Mouse (Mus musculus) fibroblast of lung, adult 2 months (primary cell): ENCODE measurements around the gene AU022252.

Source experiments
- DNase-seq: peaks from one replicate; pipeline ENCODE4 v3.0.0-alpha.2; 2011; ENCODE audit warnings: low read depth

The AU022252 gene

GRCm38 (mm10) chr4:119244468-119245240 is 12.1 kb upstream of the AU022252 start:
- DNase-seq = no peak

GRCm38 (mm10) chr4:119242571-119242970 is 10.1 kb upstream of the AU022252 start:
- no peak for DNase-seq

- DNase-seq = no peak
Measured at GRCm38 (mm10) chr4:119241664-119242063, 9.2 kb upstream of the AU022252 start.

DNA sequence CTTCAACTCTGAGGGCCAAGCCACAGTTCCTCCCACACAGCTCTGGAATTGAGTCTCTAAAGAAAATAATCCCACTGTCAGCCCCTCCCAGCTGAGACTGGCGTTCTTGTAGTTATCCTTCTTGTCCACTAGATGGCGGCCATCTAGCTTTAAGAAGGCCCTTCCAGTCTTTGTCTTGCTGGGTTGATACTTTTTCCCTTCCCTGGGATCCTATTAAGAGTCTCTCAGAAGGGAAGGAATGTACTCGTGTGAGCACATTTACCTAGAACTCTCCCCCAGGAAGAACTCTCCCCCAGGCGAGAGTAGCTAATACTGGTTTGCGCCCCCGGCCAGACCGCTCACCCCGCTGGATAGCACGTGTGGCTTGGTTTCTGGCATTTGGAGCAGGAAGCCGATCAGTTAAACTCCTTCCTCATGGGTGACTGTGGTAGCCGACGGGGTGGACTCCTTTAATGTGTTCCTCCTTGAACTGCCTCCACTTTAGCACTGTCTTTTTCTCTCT is 6.7 kb upstream of the AU022252 start:
- peak; percentile 81 for DNase-seq

- DNase-seq = no peak
Measured at GRCm38 (mm10) chr4:119238661-119239060, 6.1 kb upstream of the AU022252 start.

GRCm38 (mm10) chr4:119234348-119234747 is 1.8 kb upstream of the AU022252 start:
- DNase-seq = no peak

DNA sequence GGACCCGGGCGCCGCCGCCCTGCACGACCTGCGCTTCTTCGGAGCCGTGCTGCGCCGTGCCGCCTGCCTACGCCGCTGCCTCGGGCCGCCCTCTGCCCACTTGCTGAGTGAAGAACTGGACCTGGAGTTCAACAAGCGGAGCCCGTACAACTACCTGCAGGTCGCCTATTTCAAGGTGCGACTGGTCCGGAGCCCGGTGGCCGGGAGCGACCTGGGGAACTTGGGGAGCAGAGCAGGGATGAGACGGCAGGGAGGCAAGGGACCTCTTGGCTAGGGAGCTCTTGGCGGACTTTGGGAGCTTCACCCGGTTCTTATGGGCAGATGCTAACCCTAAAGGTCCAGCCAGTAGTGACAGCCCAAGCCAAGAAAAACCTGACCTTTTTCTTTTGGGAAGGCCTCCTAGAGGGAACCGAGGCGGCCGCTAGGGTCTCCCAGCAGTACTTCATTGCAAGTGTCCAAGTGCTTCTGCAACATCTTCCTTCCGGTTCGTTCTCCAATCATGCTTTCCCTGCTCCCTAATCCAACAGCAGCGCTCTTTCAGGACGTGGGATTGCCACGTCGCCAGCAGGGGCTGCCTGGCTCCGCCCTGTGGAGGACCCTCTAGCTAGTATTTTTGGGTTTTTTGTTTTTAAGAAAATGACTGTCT is 867 bp upstream of the AU022252 start:
- no peak for DNase-seq

DNA sequence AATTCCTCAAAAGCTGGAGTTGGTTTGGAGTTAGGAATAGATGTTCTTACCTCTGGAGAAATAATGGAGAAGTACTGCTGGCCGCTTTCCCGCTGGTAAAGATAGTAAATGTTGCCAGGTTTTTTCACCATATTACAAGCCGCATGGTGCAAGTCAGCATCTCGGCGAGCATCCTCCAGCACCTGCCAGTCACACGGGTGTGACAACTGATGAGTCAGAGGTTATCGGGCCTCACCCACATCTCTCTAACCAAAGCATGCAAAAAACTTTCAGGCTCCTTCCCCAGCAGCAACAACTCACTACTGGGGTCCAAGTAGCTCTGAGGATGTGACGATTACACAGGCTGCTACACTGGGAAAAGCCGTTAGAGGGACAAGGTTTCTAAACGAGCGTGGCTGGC is 5.8 kb downstream of the AU022252 start:
- DNase-seq = no peak

GRCm38 (mm10) chr4:119225719-119226118 is 6.8 kb downstream of the AU022252 start:
- DNase-seq = no peak

GRCm38 (mm10) chr4:119224534-119224933 is 8.0 kb downstream of the AU022252 start:
- no peak for DNase-seq

DNA sequence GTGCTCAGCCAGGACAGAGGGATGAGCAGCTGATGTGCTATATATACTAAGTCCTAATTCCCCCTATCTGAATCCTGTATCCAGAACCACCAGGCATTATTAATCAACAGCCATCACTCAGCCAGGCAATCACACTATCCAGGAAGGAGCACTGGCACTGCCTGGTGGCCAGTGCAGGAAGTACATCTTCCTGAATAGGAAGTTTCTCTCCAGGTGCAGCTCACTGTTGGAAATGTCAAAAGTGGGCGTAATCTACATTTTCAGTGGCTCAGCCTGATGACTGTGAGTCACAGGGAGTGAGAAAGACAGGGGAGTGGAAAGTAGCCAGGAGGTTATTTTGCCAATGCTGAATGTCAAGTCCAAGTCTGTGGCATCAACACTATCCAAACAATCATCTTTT is 8.8 kb downstream of the AU022252 start:
- DNase-seq = no peak

DNA sequence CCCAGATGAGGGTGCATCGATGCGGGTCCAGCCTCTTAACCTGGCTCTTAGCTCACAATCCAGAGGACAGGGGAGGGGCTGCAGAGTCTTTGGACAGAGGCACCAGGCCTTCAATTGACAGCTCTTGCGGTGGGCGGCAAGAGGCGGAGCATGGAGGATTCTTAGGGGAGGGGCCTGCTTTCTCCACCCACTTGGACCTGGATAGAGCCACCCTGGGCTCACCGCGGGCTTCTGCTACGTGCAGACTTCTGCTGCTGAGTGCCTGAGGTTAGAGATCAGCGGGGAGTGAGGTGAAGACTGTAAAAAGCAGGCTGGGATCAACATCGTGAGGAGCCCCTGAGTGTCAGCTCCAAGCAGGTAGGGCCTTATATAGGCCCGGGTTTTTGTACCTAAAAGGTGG is 14.3 kb downstream of the AU022252 start, which contains the start of gene Tmem269:
TSS of gene Tmem269 (minus strand) at position 49 of the 400 bp plus-strand sequence.
- no peak for DNase-seq

DNA sequence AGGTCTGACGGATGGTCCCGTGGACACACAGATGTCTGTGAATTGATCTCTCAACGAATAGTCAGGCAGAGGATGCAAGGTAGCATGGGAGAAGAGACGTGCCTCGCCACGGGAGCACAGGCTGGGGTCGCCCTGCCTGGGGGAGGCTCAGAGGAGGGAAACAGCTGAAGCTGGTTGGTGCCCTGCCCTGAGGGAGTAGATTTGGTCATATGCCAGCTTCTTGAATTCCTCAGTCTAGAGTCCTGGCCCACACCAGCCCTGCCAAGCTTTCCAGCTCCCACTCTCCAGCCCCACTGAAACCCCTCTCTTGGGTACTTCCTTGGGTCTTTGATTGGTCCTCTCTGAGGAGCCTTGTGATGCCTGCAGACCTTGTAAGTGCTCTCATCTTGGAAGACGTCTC is 15.8 kb downstream of the AU022252 start:
- no peak for DNase-seq

DNA sequence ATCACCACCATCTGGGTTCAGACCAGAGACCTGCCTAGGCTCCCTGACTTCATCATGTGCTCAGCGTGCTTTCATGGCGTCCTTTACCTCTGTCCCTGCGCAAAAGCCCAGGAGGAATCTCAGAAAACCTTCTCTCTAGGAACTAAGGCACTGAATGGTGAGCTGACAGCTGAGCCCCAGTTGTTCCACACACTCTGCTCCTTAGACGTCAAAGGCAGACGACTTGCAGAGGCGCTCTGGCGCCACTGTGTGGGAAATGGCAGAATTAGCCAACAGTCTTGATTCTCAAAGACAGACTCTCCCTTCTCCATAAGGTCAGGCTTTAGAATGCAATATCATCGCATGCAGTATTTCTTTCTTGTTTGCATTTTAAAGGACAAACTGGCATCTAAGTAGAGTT is 27.8 kb downstream of the AU022252 start:
- peak; percentile 36 for DNase-seq

DNA sequence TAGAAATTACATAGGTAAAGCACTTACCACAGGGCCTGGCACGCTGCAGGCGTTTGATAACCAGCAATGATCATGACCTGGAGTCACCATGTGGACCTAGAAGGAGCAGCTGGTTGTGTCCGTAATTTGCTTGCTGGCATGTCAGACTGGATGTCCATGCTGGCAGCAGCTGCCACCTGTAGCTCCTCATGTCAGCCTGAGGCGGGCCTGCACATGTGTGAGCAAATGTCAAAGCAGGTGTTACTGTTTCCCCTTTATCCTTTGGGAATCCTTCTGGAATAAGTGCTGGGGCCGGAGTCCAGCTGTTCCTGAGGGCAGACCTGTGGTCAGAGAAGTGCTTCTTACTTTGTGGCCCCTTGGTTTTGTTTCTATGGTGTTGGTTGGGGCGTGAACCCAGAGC is 34.4 kb downstream of the AU022252 start:
- no peak for DNase-seq

DNA sequence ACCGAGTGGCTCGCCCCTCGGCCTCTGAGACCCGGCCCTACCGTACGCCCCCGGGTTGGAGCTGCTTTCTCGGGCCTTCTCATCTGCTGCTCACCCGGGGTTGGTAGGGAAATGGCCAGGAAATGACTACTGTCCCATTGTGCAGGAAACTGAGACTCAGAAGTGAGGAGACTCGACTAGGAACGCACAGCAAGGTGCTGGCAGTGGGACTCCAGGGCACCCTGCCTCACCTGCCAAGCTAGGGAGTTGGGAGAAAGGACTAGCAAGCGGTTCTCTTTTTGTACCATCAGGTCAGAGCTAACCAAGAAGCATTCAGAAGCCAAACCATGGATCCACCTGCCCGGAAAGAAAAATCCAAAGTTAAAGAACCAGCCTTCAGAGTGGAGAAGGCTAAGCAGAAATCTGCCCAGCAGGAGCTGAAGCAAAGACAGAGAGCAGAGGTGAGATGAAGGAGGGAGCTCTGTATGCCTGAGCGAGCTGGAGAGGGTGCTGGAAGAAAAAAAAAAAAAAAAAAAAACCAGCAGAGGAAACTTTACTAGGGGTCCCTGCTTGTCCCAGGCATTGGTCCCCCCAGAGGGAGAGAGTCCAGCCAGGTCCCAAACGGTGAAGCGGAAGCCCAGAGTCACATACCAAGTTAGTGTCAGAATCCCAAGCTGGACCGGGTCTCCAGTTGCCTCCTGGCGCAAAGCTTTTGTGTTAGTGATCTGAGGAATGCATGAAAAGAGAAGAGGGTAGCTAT is 36.8 kb downstream of the AU022252 start:
- no peak for DNase-seq

DNA sequence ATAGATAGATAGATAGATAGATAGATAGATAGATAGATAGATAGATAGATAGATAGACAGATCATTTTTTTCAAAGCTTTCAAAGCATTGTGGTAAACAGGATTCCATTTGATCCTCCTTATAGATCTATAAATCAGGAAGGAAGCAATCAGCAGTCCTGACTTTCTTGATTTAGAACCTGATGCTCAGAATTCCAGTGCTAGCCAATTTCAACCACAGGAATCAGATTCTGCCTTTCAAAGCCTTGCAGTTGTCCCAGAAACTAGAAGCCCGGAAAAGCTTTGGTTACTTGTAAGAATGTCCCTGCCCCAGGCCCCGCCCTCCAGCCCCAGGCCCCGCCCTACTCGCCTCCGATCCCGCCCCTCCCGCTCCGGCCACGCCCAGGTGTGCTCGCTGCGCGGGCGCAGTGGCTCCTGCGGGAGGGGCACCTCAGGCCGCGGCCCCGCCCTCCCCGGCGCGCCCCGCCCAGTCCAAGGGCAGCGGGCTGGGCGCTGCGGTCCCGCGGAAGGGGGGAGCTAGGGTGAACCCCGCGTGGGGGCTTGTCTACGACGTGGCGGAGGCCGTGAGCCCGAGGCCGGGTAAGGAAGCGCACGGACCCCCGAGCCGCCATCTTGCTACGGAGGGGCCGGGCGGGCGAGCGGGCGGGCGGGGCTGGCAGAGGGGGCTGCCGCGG is 37.5 kb downstream of the AU022252 start, which contains the start of gene Svbp:
TSS of gene Svbp (plus strand) at position 398 of the 673 bp plus-strand sequence.
- peak; percentile 59 for DNase-seq

GRCm38 (mm10) chr4:119192757-119193156 is 39.8 kb downstream of the AU022252 start:
- no peak for DNase-seq

GRCm38 (mm10) chr4:119191273-119191672 is 41.2 kb downstream of the AU022252 start:
- DNase-seq = no peak

GRCm38 (mm10) chr4:119190618-119191017 is 41.9 kb downstream of the AU022252 start:
- DNase-seq = no peak

DNA sequence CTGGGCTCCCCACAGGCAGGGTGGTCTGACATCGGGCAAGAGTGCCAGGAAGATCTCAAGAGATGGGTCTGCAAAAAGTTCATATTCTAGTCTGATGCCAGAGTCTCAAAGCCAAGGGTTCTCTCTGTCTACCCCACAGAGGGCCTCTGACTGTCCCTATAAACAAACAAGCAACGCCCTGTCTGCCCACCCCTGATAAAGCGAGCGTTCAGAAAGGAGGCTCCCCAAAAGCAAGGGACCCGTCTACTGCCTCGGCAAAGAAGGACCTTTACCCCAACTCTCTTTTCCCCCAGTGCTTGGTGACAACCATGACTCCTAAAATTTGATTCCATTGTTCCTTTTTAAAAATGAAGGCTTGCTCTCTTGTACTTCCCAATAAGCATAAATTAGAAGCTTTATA is 42.6 kb downstream of the AU022252 start, which contains the start of gene Ermap:
TSS of gene Ermap (minus strand) at position 148 of the 400 bp plus-strand sequence.
- no peak for DNase-seq

- no peak for DNase-seq
Measured at GRCm38 (mm10) chr4:119189392-119189791, 43.1 kb downstream of the AU022252 start.
